Mouse (Mus musculus): ENCODE measurements around the gene Gapdh.
A peak's percentile ranks its signal among the peaks of the same experiment; 100 is the strongest.

The Gapdh gene

DNA sequence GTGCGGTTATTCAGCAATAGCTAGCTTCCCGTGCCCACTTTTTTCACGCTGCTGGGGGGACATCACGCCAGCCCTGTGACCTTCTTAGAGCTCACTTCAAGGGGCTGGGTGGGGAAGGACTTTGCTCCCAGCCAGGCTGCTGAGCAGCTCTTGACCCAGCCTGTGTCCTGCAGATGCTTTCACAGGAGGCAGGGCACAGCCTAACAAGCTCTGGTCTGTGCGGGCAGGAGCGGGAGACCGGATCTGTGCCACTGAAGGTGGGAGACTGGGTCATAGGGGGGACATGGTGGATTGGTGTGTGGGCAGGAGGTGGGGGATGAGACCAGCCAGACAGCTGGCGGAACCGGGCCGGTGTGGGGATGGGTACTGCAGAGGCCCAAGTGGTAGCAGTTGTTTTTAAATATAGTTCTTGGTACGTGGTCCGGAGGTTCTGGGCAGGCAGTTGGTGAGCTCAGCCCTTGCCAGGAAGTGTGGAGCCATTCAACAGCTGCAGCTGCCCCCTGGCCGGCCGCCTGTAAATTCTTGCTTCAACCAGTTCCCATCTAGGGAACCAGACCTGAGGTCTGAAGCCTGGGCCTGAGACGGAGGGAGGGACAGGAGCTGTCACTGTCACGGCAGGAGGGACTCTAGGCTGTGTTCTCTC, 17.2 kb downstream of the Gapdh start:
- peak; percentile 71 for DNase-seq

DNA sequence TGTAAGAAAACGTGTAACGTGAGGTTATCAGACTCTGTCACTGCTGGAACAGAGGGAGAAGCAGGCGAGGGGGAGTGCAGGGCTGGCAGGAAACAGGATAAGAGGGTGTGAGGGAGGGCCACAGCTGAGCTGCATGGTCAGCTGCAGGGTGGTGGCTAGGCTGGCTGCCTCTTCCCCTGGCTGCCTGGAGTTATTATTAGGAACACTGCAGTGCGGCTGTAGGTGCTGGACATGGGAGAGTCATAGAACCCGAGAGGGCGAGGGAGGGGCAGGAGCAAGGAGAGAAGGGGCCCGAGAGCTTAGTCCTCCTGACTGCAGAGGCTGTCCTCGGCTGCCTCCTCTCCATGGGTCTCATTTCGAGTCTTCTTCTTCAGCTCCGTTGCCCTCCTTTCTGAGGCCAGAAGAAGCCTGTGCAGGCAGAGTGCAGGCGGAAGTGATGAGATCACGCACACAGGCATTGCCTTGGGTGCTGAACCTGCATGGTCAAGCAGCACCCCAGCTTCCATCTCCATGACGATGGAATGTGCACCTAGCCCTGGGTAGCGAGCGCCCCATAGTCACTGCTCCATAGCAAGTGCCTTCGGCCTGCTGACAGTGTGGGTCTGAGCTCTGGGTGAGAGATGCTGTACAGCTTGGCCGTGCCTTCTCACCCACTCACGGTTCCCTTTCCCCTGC, 17.9 kb downstream of the Gapdh start:
- no peak for DNase-seq

DNA sequence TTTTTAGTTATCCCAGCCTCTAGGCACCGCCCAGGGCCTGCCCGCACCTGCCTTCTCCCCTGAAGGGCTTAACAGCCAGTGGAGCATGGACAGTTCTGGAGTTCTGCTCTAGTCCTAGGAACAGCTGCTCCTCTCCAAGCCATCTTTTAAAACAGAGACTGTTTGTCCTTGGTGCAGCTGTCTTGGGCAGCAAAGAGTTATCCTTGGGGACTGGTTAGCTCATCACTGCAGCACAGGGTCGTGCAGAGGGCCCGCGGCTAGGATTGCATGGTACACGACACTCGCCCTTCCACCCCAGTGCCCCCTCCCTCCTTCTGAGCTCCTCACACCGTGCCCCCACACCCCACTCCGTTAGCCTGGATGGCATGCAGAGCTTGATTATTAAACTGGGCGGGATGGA, 18.9 kb downstream of the Gapdh start:
- DNase-seq = no peak

DNA sequence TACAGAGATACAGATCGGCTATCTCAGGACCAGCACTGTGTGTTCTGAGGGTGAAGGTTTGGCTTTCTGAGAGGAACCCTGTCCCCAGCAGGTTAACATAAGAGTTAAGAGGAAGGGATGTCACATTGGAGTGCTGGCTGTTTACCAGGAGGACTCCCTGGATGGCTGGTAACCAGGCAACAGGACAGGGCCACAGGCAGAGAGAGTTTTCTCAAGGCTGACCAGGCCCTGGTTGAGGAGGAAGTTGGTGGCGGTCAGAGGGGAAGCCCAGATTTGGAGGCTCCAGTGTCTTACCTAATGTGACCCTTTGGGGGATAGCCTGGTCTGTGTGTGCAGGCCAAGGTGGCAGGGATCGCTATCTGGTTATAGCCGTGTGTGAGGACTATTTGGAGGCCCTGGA, 19.5 kb downstream of the Gapdh start:
- peak; percentile 34 for DNase-seq

DNA sequence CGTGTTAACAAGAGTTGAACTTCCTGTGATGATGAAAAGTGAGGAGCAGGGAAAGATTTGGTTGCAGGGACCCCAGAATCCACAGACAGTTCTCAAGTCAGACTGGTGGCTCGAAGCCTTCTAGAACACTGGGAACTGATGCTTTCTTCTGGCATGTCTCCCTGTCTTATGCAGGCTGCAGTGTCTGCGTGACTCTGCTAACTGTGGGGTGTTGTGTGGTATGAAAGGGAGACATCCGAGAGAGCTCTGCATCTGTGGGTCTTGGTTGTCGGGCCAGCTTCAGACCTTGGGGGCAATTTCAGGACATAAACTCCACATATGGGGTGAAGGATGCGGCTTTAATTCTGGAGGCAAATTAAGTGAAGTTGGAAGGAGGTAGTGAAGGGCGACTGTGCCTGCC, 20.1 kb downstream of the Gapdh start:
- no peak for DNase-seq

DNA sequence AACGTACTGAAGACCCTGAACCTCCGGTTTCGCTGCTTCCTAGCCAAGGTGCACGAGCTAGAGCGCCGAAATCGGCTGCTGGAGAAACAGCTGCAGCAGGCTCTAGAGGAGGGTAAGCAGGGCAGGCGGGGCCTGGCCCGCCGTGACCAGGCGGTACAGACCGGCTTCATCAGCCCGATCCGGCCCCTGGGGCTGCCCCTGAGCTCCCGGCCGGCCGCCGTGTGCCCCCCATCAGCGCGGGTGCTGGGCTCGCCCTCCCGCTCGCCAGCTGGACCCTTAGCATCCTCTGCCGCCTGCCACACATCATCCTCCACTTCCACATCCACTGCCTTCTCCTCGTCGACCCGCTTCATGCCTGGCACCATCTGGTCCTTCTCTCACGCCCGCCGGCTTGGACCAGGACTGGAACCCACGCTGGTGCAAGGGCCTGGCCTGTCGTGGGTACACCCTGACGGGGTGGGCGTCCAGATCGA, 20.8 kb downstream of the Gapdh start:
- no peak for DNase-seq

DNA sequence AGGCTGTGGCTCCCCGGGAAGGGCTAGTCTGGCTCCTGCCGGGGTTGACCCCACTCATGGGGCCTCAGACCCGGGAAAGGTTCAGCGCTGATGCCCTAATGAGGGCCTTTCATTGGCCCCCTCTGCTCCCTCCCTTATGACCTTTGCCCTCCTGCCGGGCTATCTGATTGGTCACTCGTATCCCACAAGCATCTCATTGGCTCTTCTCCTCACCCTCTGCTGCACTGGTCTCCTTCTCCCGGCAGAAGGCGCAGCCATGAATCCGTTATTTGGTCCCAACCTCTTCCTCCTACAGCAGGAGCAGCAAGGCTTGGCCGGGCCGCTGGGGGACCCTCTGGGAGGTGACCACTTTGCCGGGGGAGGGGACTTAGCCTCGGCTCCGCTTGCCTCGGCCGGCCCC, 21.3 kb downstream of the Gapdh start, which contains the start of gene Iffo1:
Iffo1 (plus strand) TSS at position 241 of the 400 bp plus-strand sequence.
- peak; percentile 90 for DNase-seq

DNA sequence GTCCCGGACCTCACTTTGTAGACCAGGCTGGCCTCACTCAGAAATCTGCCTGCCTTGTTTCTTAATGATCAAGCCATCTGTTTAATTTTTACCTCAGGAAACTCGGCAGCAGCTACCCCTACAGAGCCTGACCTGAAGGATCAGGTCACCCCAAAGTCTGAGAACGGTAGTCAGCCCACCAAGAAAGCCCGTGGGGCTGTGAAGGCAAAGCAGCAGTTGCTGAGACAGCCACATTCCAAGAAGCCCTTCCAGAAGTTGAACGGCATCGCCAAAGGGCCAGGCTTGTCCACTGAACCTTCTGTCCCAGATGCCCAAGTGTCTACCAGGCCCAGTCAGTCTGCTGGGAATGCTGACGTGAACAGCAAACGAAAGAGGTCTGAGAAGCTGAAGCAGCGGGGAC, 22.4 kb downstream of the Gapdh start:
- peak; percentile 31 for DNase-seq

DNA sequence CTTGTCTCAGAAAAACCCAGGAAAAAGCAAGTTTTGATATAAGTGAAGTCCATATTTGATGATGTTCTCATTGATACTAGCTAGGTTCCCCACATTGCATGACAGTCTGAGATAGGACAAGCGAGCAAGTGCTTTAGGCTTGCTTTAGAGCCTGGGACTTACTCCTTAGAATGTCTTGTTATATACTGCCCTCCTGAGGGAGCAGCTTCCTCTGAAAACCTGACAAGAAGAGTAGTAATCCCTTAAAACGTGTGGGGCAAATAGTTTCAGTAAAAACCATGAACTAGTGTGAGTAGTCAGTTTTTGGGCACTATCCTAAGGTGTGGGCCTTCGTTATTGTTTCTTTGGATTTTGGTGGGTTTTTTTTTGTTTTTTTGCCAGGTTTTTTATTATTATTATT, 23.1 kb downstream of the Gapdh start:
- no peak for DNase-seq

DNA sequence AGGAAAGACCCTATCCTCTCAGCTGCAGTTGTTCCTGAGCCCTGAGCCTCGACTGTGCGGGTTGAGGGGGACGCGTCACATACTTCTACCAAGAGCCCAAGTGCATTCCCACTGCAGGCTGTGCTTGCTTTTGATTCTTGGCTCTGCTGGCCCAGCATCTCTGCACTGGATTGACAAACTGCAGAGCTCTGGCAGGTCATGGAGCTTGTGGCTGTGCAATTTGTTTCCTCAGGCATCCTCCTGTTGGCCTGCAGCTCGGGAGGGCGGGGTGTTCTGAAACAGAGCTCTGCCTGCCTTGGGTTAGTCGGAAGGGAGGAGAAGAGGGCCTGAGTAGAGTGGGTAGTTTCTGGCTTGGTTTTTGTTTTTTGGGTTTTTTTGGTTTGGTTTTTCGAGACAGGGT, 23.8 kb downstream of the Gapdh start:
- DNase-seq = no peak

DNA sequence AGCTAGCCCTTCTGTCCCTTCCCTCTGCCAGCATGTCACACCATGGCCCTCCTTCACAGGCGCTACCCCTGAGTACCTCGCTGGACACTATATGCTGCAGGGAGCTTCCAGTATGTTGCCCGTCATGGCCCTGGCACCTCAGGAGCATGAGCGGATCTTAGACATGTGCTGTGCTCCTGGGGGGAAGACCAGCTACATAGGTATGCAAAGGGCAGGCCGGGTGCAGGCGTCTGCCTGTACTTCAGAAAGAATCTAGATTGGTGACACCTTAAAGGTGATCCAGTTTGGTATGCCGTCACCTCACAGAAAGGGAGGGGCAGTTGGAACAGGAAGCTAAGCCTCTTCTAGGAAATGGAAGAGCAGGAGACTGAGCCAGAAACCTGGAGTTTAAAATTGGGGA, 26.5 kb downstream of the Gapdh start:
- DNase-seq = no peak

DNA sequence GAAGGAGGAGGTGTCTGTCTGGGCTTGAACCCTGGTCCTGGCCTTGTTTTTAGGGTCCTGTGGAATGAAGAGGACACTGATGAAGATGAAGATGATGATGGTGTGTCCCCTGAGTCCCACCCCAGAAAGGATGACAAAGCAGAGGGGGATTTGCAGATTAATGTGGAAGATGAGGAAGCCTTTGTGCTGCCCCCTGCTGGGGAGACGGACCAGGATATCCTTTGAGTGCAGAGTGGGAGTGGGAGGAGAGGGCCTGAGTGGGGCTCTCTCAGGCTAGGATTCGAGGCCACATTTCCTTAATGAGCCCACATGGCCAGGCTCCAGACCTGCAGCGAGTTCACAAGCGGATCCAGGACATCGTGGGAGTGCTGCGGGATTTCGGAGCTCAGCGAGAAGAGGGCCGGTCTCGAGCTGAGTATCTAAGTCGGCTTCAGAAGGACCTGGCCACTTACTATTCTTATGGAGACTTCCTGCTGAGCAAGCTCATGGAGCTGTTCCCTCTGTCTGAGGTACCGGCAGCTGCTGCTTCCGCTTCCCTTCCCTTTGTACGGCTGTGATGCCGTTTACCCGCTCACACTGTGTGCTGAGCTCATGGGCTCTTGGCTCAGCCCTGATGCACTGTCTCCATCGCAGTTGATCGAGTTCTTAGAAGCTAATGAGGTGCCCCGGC, 29.1 kb downstream of the Gapdh start:
- DNase-seq = peak; percentile 45

DNA sequence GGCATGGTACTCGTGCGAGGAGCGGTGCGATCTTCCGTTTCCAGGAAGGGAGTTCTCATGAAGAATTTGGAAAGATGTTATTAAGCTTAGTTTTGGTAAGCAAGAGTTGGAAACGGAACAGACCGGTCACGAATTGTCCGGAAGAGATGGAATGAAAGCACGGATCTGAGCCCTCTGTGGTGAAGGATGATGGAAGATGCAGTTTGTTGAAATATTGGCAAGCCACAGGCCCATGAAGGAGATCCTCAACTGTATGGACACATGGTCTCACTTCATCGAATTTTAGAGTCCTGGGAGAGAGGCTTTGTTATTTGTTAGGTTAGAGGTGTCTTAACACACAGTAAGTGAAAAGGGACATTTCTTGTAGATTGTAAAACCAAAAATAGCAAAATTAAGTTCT, 33.8 kb downstream of the Gapdh start:
- DNase-seq = no peak

DNA sequence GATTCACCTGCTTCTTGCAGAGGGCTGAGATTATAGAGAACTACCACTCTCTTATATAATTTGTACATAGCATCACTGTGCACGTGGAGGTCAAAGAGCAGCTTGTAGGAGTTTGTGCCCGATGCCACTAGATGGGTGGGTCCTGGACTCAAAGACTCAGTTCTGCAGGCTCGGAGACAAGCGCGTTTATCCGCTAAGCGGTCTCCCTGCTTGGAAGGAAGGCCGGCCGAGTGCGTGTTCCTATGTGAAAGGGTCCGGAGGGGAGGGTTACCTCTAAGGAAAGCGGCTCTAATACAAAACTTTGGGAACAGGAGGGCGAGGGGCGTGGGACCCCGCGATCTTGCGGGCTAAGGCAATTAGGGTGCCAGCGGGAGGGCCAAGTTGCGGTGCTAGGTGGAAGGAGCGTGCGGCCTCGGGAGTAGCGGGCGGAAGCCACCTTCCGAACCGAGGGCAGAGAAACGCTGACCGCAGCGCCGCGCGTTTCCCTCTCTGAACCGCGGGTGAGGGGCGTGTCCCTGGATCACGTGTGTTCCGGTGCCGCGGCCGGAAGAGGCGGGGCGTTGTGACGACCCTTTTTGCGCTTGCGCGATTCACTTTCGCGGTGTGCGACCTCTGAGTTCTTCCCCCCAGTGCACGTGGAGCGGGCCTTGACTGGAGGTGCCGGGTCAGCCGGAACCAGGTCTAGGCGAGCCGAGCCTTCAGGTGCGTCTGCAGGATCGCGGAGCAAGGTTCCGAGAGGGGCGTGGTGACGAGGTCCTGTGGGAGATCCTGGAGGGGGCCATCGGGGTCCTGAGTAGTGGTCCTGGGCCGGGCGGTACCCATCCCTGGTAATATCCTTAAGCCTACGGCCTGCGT, 34.7 kb downstream of the Gapdh start, which contains the start of gene Nop2:
Nop2 (plus strand) TSS at position 608 of the 855 bp plus-strand sequence.
- peak; percentile 89 for DNase-seq

DNA sequence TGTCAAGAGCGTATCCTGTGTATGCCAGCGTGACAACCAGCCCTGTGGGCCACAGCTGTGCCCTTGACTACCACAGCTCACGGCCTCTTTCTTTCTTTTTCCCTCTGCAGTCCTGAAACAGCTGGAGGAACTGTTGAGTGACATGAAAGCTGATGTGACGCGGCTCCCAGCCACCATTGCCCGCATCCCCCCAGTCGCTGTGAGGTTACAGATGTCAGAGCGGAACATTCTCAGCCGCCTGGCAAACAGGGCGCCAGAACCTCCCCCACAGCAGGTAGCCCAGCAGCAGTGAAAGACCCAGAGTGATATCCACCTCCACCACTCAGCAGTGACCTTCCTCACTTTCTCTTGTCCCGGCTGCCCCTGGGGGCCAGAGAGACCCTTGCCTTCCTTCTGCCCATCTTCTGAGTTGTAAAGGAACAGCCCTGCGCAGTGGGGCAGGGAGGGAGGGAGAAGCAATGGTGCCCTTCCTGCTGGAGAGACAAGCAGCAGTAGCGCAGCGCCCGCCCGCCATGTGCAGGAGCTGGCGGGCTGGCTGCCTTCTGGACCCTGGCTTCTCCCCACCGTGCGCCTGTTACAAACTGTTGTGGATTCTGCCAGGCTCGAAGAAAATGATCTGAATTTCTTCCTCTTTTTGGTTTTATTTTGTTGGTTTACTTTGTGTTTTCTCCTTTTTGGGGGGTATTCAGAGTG, 36.4 kb downstream of the Gapdh start:
- no peak for DNase-seq

DNA sequence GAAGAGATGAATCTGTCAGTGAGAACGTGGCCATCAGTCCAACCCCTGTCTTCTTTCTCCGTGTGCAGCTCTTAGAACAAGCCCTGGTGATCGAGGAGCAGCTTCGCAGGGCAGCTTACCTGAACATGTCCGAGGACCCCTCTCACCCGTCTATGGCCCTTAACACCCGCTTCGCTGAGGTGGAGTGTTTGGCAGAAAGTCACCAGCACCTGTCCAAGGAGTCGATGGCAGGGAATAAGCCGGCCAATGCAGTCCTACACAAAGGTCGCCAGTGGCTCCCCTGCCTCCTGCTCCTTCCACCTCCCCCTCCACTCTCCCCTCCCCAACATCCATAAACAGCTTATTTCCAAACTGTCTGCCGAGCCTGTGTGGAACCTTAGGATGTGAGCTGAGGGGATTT, 37.5 kb downstream of the Gapdh start:
- DNase-seq = no peak

DNA sequence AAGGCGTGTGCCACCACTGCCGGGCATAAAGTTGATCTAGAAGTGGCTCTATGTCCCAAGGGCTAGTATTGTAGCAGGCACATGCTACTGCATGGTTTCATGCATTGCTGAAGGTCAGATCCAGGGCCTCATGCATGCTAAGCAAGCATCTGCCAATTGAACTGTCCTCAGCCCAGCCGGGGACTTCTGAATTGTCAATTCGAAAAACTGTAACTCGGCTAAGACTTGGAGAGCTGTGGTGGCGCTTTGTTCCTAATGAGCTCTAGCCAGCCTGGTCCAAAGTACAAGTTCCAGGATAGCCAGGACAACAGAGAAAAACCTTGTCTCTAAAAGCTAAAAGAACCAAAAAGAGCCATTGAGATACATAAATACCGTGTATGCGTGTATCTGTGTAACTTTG, 46.9 kb downstream of the Gapdh start:
- peak; percentile 34 for DNase-seq

DNA sequence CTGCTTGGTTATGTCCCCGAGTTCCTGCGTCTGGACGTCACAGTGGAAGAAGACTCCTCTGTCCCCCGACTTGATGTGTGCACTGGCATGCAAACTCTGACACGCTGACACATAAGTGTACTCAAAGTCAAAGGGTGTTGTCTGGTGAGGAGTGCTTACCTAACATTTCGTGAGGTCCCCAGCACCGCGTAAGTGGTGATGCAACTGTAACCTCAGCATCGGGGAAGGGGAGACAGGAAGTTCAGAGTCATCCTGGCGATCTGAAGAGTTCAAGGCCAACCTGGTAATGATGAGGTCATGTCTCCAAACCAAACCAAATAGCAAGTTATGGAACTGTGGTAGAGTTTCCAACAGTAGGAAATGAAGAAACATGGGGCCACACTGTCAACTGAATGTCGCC, 53.7 kb downstream of the Gapdh start:
- DNase-seq = no peak

Data from kidney, adult 18-20 months (tissue).